Mouse (Mus musculus): ENCODE data around the gene Slc15a4. TPM values are rescaled to one million over a fixed set of nuclear protein-coding genes. Genes with fewer than 3 reads are reported as not detected.

The Slc15a4 gene
- polyA plus RNA-seq, 1 experiment from 2014 or later, result 21.2 TPM

DNA sequence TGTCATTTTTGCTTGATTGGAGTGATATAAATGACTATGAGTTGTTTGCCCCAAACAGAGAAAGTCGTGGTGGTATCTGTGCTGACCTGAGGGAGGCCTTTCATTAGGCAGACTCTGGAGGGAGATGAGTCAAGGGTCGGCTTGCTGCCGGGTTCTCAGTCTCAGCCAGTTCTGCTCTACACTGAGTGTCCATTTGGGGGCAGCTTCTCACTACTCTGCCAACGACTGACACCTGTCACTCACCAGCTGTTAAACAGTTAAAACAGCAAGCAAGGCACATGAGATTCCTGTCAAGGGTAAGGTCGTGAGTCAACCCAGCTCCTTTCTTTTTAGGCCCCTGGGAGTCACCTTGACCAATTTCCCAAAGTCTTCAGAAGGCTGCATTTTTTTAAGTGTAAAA, 40.3 kb downstream of the Slc15a4 start:
- WGBS, result 71% methylated on average over 5 of the region's 5 CpGs
- Histone ChIP-seq H3K4me2 (no peak overlapping the region), H3K36me3 (ENCODE audit: poor library complexity, severe bottlenecking) (peaks cover 57% of the 10 kb centered on the region)

DNA sequence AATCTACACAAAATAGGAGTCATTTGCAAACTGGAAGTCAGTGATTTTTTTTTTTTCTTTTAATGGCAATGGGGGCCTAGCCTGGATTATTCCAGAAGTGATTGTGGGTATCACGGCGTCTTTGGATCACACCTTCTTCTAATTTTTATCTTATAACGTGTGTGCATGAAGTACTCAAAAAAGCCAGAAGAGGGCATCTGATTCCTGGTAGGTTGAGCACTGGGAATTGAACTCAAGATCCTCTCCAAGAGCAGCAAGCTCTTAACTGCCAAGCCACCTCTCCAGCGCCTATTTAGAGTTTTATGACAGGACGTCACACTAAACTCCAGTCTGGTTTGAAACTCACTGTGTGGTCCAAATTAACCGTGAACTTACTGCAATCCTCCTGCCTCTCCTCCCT, 44.8 kb downstream of the Slc15a4 start:
- Histone ChIP-seq H3K9me3 (replicated peaks) (no peaks in the 10 kb centered on the region), H3K36me3 (ENCODE audit: poor library complexity, severe bottlenecking) (peaks cover 12% of the 10 kb centered on the region; the same call in 1 of the 2 replicates), H3K27ac (no peak overlapping the region), H3K27me3 (no peaks in the 10 kb centered on the region), H3K4me3 (no peak overlapping the region), H3K9ac (no peak overlapping the region), H3K4me2 (no peak overlapping the region), H3K4me1 (no peaks in the 10 kb centered on the region)
- no peak for ATAC-seq
- 80% methylated on average over 6 of the region's 6 CpGs for WGBS

More for the DNA sequence above, 40.3 kb downstream of the Slc15a4 start:
- no peak for ATAC-seq
- no peak overlapping the region for H3K27ac ChIP-seq
- no peaks in the 10 kb centered on the region for H3K27me3 ChIP-seq
- H3K4me1 ChIP-seq, result no peaks in the 10 kb centered on the region
- H3K9ac ChIP-seq, result no peak overlapping the region
- H3K9me3 ChIP-seq (replicated peaks), result no peaks in the 10 kb centered on the region
- H3K4me3 ChIP-seq, result no peak overlapping the region

DNA sequence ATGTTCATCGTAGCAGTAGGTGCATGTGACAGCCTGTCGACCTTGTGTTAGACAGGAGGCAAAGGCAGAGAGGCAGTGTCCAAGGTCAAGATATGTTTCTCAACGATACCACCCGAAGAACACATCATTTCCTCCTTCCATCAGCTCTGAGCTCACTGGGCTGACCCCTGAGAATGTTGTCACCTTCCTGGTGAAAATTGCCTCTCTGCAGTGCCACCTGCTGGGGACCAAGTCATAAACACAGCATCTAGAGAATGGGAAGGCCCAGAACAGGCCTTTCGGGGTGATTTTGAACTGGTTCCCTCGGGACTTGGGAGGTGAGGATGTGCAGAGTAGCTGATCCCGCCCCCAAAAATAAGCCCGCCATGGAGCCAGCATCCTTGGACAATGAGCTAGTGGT, 49.0 kb downstream of the Slc15a4 start:
- WGBS, result 88% methylated on average over 8 of the region's 8 CpGs
- Histone ChIP-seq H3K36me3 (ENCODE audit: poor library complexity, severe bottlenecking) (no peaks in the 10 kb centered on the region), H3K4me1 (no peaks in the 10 kb centered on the region), H3K4me3 (no peak overlapping the region), H3K27ac (no peak overlapping the region), H3K27me3 (no peaks in the 10 kb centered on the region), H3K9ac (no peak overlapping the region), H3K4me2 (no peak overlapping the region), H3K9me3 (replicated peaks) (no peaks in the 10 kb centered on the region)
- no peak for ATAC-seq

DNA sequence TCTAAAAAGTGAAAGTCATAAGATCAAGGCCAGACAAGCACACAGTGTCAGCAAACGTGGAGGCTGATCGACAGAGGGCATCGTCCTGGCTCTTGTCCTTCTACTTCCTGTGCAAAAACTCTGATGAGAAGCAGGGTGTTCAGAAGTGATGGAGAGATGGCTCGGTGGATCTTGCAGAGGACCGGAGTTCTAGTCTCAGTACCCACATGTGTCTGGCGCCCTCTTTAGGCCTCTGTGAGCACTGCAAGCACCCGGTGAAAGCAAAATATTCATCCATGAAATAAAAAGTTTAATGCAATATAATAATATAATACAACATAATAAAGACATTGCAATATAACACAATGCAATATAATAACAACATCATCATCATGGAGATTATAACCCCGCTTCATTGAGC, 55.3 kb downstream of the Slc15a4 start:
- Histone ChIP-seq H3K27ac (no peak overlapping the region), H3K9me3 (replicated peaks) (no peaks in the 10 kb centered on the region), H3K36me3 (ENCODE audit: poor library complexity, severe bottlenecking) (no peaks in the 10 kb centered on the region), H3K4me3 (no peak overlapping the region), H3K27me3 (peaks cover 2% of the 10 kb centered on the region; the same call in 1 of the 2 replicates), H3K4me1 (no peaks in the 10 kb centered on the region), H3K9ac (no peak overlapping the region), H3K4me2 (no peak overlapping the region)
- ATAC-seq, result no peak
- WGBS, result 58% methylated on average over 8 of the region's 8 CpGs

DNA sequence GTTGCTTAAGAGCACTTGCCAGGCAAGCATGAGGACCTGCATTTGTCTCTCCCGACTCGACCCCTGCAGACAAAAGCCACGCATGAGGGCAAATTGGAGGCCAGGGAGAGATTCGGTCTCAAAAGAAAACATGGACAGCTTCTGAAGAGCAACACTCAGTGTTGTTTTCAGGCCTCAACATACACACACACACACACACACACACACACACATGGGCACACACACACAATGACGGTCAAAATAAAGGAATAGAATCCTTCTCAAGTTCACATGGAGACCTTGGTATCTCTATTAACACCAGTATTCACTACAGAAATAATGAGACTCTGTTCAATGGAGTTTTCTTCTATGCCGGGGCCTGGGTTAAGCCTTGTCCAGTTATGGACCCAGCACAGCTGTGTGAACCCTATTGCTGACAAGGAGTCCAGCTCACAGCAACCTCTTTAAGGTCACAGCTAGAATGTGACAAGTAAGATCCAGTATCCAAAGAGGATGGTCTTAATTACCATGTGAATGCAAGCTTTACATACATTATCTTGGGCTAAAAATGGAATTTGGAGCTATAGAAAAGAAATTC, 65.4 kb downstream of the Slc15a4 start:
- Histone ChIP-seq H3K4me1 (peaks cover 16% of the 10 kb centered on the region; the same call in 1 of the 2 replicates), H3K4me3 (no peak overlapping the region), H3K27ac (no peak overlapping the region), H3K9me3 (replicated peaks) (no peaks in the 10 kb centered on the region), H3K27me3 (no peaks in the 10 kb centered on the region), H3K9ac (no peak overlapping the region), H3K4me2 (no peak overlapping the region), H3K36me3 (ENCODE audit: poor library complexity, severe bottlenecking) (0 out of 2 replicates have a peak, but pooled peaks cover 3% of the 10 kb centered on the region)
- 28% methylated on average over 6 of the region's 6 CpGs for WGBS
- ATAC-seq, result no peak

DNA sequence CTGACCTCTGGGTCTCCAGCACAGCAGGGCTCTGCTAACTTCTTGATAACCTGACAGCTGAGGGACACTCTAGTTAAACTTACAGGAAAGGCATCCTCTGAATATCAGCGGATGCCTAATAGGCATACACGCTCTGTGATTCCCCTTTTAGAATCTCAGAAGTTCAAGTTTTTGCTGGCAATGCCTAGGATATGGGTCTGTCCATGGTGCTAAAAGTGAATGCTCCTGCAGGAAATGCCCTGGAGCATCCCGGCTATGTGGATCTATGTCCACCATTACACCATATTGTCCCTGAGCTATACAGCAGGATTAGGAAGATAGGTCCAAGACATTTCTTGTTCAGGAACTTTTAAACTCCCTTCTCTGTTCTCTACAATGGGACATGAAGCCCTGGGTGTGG, 71.6 kb downstream of the Slc15a4 start:
- 0 out of 2 replicates have a peak, but pooled peaks cover 3% of the 10 kb centered on the region for H3K36me3 ChIP-seq (ENCODE audit: poor library complexity, severe bottlenecking)
- H3K9ac ChIP-seq, result no peak overlapping the region
- H3K4me3 ChIP-seq, result no peak overlapping the region
- no peak overlapping the region for H3K4me2 ChIP-seq
- no peak overlapping the region for H3K27ac ChIP-seq
- 91% methylated on average over 3 of the region's 3 CpGs for WGBS
- no peaks in the 10 kb centered on the region for H3K4me1 ChIP-seq
- no peaks in the 10 kb centered on the region for H3K9me3 ChIP-seq (replicated peaks)
- no peak for ATAC-seq
- H3K27me3 ChIP-seq, result no peaks in the 10 kb centered on the region

DNA sequence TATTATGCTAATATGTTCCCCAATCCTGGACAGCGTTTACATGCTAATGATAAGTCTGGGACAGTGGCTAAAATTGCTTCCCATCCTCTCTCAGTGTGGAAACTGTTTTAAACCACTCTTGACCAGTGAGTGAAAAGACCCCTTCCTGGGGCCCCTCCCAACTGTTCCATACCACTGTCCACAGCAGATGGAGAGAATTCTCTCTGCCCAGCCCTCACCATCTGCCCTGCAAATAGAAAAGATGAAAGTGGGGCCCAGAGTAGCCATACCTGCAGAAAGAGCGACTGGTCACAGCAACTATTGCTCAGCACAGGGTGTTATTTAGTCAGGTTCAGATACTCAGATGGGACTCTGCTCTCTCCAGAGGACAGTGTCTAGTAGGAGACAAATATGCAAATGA, 84.6 kb downstream of the Slc15a4 start:
- no peak overlapping the region for H3K4me2 ChIP-seq
- H3K9ac ChIP-seq, result no peak overlapping the region
- no peaks in the 10 kb centered on the region for H3K27me3 ChIP-seq
- H3K27ac ChIP-seq, result no peak overlapping the region
- no peaks in the 10 kb centered on the region for H3K9me3 ChIP-seq (replicated peaks)
- no peak for ATAC-seq
- H3K4me3 ChIP-seq, result no peak overlapping the region
- no peaks in the 10 kb centered on the region for H3K4me1 ChIP-seq
- WGBS, result 78% methylated on average over 2 of the region's 2 CpGs
- H3K36me3 ChIP-seq (ENCODE audit: poor library complexity, severe bottlenecking), result no peaks in the 10 kb centered on the region

DNA sequence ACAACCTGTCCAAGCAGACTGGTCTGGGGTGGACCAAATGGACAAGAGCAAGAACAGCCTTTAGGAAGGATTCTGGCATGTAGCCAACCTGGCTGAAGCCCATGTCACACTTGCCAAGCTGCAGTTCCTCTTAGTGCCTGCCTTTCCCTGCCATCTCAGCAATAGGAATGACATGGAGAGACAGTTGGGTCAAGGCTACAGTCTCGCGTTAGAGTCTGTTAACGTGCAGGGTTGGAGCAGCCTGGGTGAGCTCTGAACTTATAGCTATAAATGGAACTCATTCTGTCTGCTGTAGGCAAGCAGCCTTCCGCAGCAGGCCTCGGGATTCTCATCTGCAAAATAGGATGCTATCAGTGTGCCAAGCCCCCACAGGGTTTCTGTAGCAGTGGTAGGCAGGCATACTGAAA, 86.1 kb downstream of the Slc15a4 start:
- Histone ChIP-seq H3K27me3 (no peaks in the 10 kb centered on the region), H3K36me3 (ENCODE audit: poor library complexity, severe bottlenecking) (no peaks in the 10 kb centered on the region), H3K4me2 (no peak overlapping the region), H3K4me1 (no peaks in the 10 kb centered on the region), H3K27ac (no peak overlapping the region), H3K4me3 (no peak overlapping the region), H3K9ac (no peak overlapping the region), H3K9me3 (replicated peaks) (no peaks in the 10 kb centered on the region)
- ATAC-seq, result no peak
- 90% methylated on average over 5 of the region's 5 CpGs for WGBS

Other genes starting within 250 kb of the Slc15a4 start
- gene Glt1d1, start 635 bp downstream of the Slc15a4 start, polyA plus RNA-seq (2015; fragmentation: Nextera tagmentation; extraction: Ambion mirVana), result 1.1 and 1.3 TPM in 2 replicates